Mouse (Mus musculus) lung, postnatal 0 days (tissue): ENCODE data around the gene Sh3glb1.

ENCODE experiments used
- CTCF ChIP-seq: IDR thresholded peaks from 2 replicates; pipeline ENCODE4 v1.5.1; 2016; ENCODE audit warnings: antibody characterized with exemption, mild to moderate bottlenecking
- EP300 ChIP-seq: IDR thresholded peaks from 2 replicates; pipeline ENCODE4 v1.6.1; 2016; ENCODE audit warnings: antibody characterized with exemption, mild to moderate bottlenecking, control low read depth

DNA sequence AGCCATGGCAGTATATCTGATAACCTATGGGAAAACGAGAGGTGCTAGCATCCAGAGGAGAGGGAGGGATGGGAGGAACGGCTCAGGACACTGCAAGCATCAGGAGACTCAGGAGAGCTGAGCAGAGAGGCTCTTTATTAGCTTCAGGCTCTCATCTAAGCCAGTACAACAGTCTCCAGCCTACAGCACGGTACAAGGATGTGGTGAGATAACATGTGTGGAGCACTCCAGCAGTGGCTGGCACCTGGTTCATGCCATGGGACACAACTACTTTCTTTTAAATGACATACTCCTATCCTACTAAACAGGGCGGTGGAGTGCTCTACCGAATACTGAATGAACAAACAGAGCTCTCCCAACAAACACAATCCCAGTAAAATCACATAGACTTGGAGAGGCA lies 38.6 kb downstream of the Sh3glb1 start:
- no peak for TF ChIP-seq CTCF
- TF ChIP-seq EP300, result no peak
